Mouse (Mus musculus) layer of hippocampus, adult 2 months (tissue): ENCODE measurements around the gene Rorb. TPM values are rescaled to one million over a fixed set of nuclear protein-coding genes. Genes with fewer than 3 reads are reported as not detected.

Source experiments
- DNase-seq, 2 experiments: peaks; one replicate each; pipeline ENCODE4 v3.0.0; 2022; ENCODE audit warnings: low spot score in 2 of 2
- H3K27ac ChIP-seq: fragments of 200-600 bp; 2 replicates; pipeline ENCODE4 v1.8.1; 2022
- H3K4me3 ChIP-seq: fragments of 200-600 bp; 2 replicates; pipeline ENCODE4 v1.8.1; 2022; ENCODE audit warnings: mild to moderate bottlenecking
- CTCF ChIP-seq: fragments of 200-600 bp; conservative IDR thresholded peaks from 2 replicates; pipeline ENCODE4 v1.8.1; 2022; ENCODE audit warnings: antibody characterized with exemption, mild to moderate bottlenecking, moderate library complexity
- long read RNA-seq, 2 experiments: library from polyadenylated mRNA; stranded (forward); transcript quantifications; one replicate each; pipeline ENCODE4 v2.0.0; 2021; ENCODE audit warnings: borderline mapping rate in 2 of 2
- total RNA-seq, 2 experiments: library from RNA; stranded (reverse); gene quantifications; 2 replicates each; pipeline ENCODE4 v1.2.3; 2021

Gene Rorb
- total RNA-seq: 10 to 100 TPM; 18.2 to 21.6 TPM
- long read RNA-seq, experiment 1, partial matches to known transcripts: 0 of 8 reads
- long read RNA-seq, experiment 1, other reads (novel, unspliced or antisense): 8 of 8 reads
- long read RNA-seq, experiment 2, full-length matches to known transcripts: 1 of 3 reads
- long read RNA-seq, experiment 2, partial matches to known transcripts: 1 of 3 reads
- long read RNA-seq, experiment 2, other reads (novel, unspliced or antisense): 1 of 3 reads

DNA sequence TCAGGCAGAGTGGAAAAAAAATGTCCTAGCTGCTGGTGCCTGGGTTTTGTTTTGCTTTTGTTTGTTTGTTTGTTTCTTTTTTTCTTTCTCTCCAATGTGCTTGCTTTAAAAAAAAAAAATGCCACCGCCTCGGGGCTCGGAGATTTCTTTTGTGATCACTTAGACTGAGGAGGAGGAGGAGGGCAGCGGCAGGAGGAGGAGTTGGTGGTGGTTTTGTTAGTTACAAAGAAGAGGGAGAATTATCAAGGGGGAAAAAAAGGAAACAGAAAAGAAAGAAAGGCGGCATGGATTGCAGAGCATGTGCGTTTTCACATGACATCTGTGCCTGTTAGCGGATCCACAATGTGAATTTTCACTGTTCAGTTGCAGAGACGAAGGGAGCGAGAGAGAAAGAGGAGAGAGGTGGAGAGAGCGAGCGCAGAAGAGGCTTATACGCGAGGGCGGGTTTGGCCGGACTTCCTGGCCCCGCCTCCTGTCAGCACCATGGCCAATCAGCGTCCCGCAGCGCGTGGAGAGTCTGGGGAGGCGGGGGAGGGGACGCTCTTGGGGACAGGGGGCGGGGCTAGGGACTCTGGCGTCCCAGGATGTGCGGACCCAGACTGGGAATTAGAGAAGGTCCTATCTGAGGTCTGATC, at the start of gene Rorb:
Rorb (minus strand) TSS at position 404 of the 635 bp plus-strand sequence.
- Histone ChIP-seq H3K4me3 (peak within 1 kb of the TSS; percentile 74), H3K27ac (peak within 1 kb of the TSS; percentile 81)
- no peak for TF ChIP-seq CTCF
- DNase-seq: peak; percentile 83 to 87

DNA sequence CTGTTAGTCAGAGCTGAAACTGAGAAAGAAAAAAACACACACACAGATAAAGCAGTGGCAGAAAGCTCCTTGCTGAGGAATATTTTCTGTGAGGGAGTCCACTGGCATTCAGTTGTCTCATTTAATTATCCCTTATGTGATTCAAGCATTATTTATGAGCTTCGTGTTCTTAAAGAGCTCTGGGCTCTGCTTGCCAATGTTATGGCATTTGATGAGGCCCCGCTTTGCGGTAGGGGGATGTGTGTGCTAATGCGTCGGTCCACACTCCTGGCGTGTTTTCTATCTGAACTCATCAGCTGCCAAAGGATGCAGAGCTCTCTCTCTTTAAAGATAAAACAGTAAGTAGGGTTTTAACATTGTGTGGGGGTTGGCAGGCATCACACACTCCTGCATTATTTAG, 37.9 kb upstream of the Rorb start:
- peak in 1 of 2 experiments; percentile 2 for DNase-seq
- Histone ChIP-seq H3K27ac (no peak overlapping the region), H3K4me3 (no peak overlapping the region)
- TF ChIP-seq CTCF: no peak

GRCm38 (mm10) chr19:19144447-19144846, 33.5 kb upstream of the Rorb start:
- TF ChIP-seq CTCF: no peak

DNA sequence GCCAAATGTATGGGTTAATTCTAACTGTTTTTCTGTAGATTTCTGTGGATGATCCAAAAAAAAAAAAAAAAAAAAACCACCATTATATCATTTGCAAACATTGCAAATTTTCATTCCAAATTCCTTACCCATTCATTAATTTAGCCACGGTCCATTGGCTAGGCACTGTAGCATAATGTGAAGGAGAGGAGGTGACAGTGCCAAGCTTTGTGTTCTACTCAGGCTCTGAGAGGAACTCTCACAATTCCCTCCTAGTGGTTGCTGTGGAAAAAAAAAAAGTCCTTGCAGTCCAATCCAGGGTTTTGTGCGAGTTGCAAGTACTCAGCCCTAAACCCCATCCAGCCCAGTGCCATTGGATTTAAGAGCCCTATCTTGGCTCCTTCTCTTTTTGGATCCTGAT, 25.9 kb upstream of the Rorb start:
- peak; percentile 38 for TF ChIP-seq CTCF
- no peak overlapping the region for H3K4me3 ChIP-seq
- DNase-seq: peak in 1 of 2 experiments; percentile 5
- H3K27ac ChIP-seq: no peak overlapping the region

More at GRCm38 (mm10) chr19:19144447-19144846, 33.5 kb upstream of the Rorb start:
- H3K27ac ChIP-seq: no peak overlapping the region
- no peak for DNase-seq
- H3K4me3 ChIP-seq: no peak overlapping the region

GRCm38 (mm10) chr19:19135838-19136237, 24.8 kb upstream of the Rorb start:
- no peak for DNase-seq
- H3K27ac ChIP-seq: no peak overlapping the region
- H3K4me3 ChIP-seq: no peak overlapping the region
- TF ChIP-seq CTCF: no peak

DNA sequence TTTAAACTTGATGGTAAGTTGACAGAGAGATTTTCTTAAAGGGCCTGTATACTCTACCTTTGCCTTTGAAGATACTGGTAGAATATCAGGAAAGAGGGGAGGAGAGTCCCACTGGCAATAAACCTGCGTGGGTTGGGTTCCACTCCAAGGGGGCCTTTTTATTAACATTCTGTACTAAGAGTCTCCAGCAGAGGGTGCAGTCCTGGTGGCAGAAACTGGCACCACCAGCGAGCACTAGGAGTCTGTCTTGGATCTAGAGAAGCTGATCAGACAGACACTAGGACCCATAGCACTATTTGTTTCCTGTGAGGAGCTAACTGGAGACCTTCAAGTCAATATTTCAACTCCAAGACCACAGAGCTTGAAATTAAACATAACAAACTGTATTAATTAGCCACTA, 11.3 kb upstream of the Rorb start:
- peak; percentile 79 for TF ChIP-seq CTCF
- peak in 1 of 2 experiments; percentile 20 for DNase-seq
- no peak overlapping the region for H3K27ac ChIP-seq
- H3K4me3 ChIP-seq: no peak overlapping the region

DNA sequence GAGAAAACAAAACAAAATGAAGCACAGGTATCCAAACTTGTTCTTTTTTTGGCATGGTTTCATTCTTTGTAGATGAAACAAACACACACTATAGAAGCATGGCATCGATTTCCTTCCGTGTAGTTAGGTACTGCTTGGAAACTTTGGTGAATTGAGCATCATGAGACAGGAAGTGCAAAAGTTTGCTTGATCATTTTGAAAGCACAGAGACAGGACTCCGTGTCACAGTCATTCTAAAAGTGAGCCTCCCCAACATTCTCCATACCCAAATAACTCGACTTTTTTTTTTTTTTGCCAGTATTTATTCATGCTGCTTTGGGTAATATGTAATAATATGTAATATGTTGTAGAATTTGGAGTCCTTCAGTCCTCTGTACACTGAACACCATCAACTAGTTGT, 1.2 kb upstream of the Rorb start:
- Histone ChIP-seq H3K4me3 (no peak overlapping the region), H3K27ac (no peak overlapping the region)
- DNase-seq: no peak
- no peak for TF ChIP-seq CTCF

- Histone ChIP-seq H3K27ac (peak overlapping the region; percentile 14), H3K4me3 (peak overlapping the region; percentile 74)
- DNase-seq: no peak
- TF ChIP-seq CTCF: no peak
Measured at GRCm38 (mm10) chr19:19111428-19112170, 603 bp upstream of the Rorb start.

- peak; percentile 8 to 25 for DNase-seq
- no peak for TF ChIP-seq CTCF
- Histone ChIP-seq H3K4me3 (peak overlapping the region; percentile 74), H3K27ac (peak overlapping the region; percentile 81)
Measured at GRCm38 (mm10) chr19:19110011-19110768, 806 bp downstream of the Rorb start.

GRCm38 (mm10) chr19:19108596-19109381, 2.2 kb downstream of the Rorb start:
- no peak for DNase-seq
- H3K4me3 ChIP-seq: peak overlapping the region; percentile 74
- TF ChIP-seq CTCF: no peak
- H3K27ac ChIP-seq: peak overlapping the region; percentile 81

- Histone ChIP-seq H3K27ac (no peak overlapping the region), H3K4me3 (no peak overlapping the region)
- TF ChIP-seq CTCF: no peak
- no peak for DNase-seq
Measured at GRCm38 (mm10) chr19:19104581-19104980, 6.4 kb downstream of the Rorb start.

DNA sequence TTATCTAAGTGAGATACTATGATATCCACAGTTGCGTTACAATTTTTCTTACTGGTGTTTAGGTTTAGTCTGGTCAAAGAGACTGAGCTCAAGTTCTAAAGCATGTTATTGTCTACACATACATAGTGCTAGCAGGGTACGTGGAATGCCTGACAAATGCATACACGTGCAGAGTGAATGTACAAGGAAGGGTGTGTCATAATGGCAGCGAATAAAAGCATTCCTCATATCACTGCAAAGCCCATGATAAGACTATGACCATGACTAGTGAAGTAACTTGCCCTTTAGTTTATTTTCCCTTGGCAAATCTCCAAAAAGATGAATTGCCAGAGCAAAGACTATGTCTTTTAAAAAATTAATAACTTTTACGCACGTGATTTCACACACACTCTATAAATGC, 13.8 kb downstream of the Rorb start:
- TF ChIP-seq CTCF: no peak
- no peak overlapping the region for H3K4me3 ChIP-seq
- no peak overlapping the region for H3K27ac ChIP-seq
- DNase-seq: no peak
